Comparison of ENCODE assay signal across 17 mouse cellular contexts in the genomic region with DNA sequence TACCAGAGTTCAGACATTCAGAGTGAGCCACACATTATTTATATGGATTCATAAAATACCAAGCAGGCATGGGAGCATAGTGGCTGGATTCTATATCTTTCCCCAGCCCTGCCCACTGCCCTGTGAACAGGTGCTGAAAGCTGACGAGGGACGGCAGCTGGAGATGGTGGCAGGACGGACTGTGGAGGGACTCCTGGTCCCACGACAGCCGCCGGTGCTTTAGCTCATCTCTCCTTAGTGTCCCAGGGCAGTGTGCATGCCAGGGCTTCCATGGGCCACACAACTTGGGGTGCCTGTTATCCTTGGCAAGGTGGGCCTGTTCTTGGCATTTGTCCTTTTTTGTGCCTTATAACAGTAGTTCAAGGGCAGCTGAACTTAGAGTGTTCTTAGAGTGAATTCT. TPM values are rescaled to one million over a fixed set of nuclear protein-coding genes. Genes with fewer than 3 reads are reported as not detected.
DNase-seq lines count a peak whose midpoint lies in the region; ATAC-seq and TF ChIP-seq lines count a peak whose summit lies in the region.
"Had no signal": no experiment of that assay in that cellular context is flagged by ENCODE, and none has a peak within 500 bp of the region (broad histone marks: within the 10 kb centered on the region; RNA-seq: fewer than 3 reads in every experiment).

No protein-coding gene starts in this region.

- H3K79me3 ChIP-seq in C2C12 (ENCODE audit: low read depth) = peaks cover 88% of the 10 kb centered on the region

- H3K4me1 ChIP-seq in forebrain, postnatal 0 days (ENCODE audit: insufficient read depth) = peaks cover 6% of the 10 kb centered on the region; the same call in 1 of the 2 replicates
- no peaks in the 10 kb centered on the region; the same call in 1 of the 2 replicates for H3K4me1 ChIP-seq in forebrain, embryonic 14.5 days (ENCODE audit: control insufficient read depth, insufficient read depth, low read length)
- peaks cover 43% of the 10 kb centered on the region for H3K4me1 ChIP-seq in kidney, embryonic 16.5 days (ENCODE audit: insufficient read depth, low read length)
- H3K4me1 ChIP-seq: intestine, embryonic 15.5 days had no signal

- no peak overlapping the region for H3K4me3 ChIP-seq in forebrain, postnatal 0 days (ENCODE audit: low read depth, low read length)
- no peak overlapping the region for H3K4me3 ChIP-seq in forebrain, embryonic 14.5 days (ENCODE audit: low read depth, low read length)
- no peak overlapping the region for H3K4me3 ChIP-seq in kidney, embryonic 16.5 days (ENCODE audit: low read length)
- no peak overlapping the region for H3K4me3 ChIP-seq in C2C12 (ENCODE audit: insufficient read depth, poor library complexity, severe bottlenecking)
- H3K4me3 ChIP-seq: heart, embryonic 12.5 days; intestine, embryonic 15.5 days had no signal

- WGBS in forebrain, postnatal 0 days = 77% methylated on average over 6 of the region's 6 CpGs
- WGBS in forebrain, embryonic 14.5 days = 90% methylated on average over 6 of the region's 6 CpGs
- WGBS in kidney, embryonic 16.5 days = 45% methylated on average over 6 of the region's 6 CpGs

- no peaks in the 10 kb centered on the region for H3K36me3 ChIP-seq in forebrain, postnatal 0 days (ENCODE audit: insufficient read depth)
- H3K36me3 ChIP-seq in forebrain, embryonic 14.5 days (ENCODE audit: control insufficient read depth, insufficient read depth, low read length) = no peaks in the 10 kb centered on the region
- no peaks in the 10 kb centered on the region for H3K36me3 ChIP-seq in kidney, embryonic 16.5 days (ENCODE audit: insufficient read depth, low read length)
- peaks cover 8% of the 10 kb centered on the region for H3K36me3 ChIP-seq in C2C12 (ENCODE audit: control insufficient read depth, insufficient read depth)
- H3K36me3 ChIP-seq: heart, embryonic 12.5 days; intestine, embryonic 15.5 days had no signal

- peaks cover 100% of the 10 kb centered on the region for H3K79me2 ChIP-seq in C2C12 (ENCODE audit: control insufficient read depth, insufficient read depth)

- no peaks in the 10 kb centered on the region for H3K9me3 ChIP-seq in forebrain, postnatal 0 days (ENCODE audit: low read length)
- no peaks in the 10 kb centered on the region for H3K9me3 ChIP-seq in forebrain, embryonic 14.5 days (replicated peaks; ENCODE audit: control insufficient read depth, low read length)
- H3K9me3 ChIP-seq in kidney, embryonic 16.5 days (ENCODE audit: low read length) = no peaks in the 10 kb centered on the region
- H3K9me3 ChIP-seq: heart, embryonic 12.5 days; intestine, embryonic 15.5 days had no signal

- H3K27me3 ChIP-seq in forebrain, postnatal 0 days (ENCODE audit: insufficient read depth, low read length) = no peaks in the 10 kb centered on the region
- H3K27me3 ChIP-seq in forebrain, embryonic 14.5 days (replicated peaks; ENCODE audit: control insufficient read depth, insufficient read depth, low read length) = no peaks in the 10 kb centered on the region
- H3K27me3 ChIP-seq in kidney, embryonic 16.5 days (ENCODE audit: insufficient read depth, low read length) = no peaks in the 10 kb centered on the region
- H3K27me3 ChIP-seq in C2C12 (ENCODE audit: control insufficient read depth, insufficient read depth, insufficient read length) = no peaks in the 10 kb centered on the region
- H3K27me3 ChIP-seq: heart, embryonic 12.5 days; intestine, embryonic 15.5 days had no signal

- ATAC-seq in forebrain, postnatal 0 days = no peak
- ATAC-seq in forebrain, embryonic 14.5 days = no peak
- ATAC-seq in kidney, embryonic 16.5 days (ENCODE audit: low FRiP score, low TSS enrichment) = no peak
- ATAC-seq: intestine, embryonic 15.5 days had no signal

- DNase-seq in forebrain, postnatal 0 days = no peak
- DNase-seq in forebrain, embryonic 14.5 days (ENCODE audit: low spot score) = no peak
- DNase-seq in kidney, postnatal 10 days = no peak
- peak; percentile 31 to 38 for DNase-seq in gastrocnemius, adult 8-10 months (ENCODE audit: low spot score in 2 of 2)
- DNase-seq in embryo, embryonic 11 days = no peak
- DNase-seq in yolk sac, embryonic 10.5 days (ENCODE audit: low spot score) = no peak
- DNase-seq: B cell, adult 2 months; heart, postnatal 36 days; kidney, adult 9 months; kidney, postnatal 4 days; lung, adult 18-20 months; lung, postnatal 36 days; thymus, postnatal 14 days had no signal

- no peak for TF ChIP-seq CTCF in forebrain, postnatal 0 days (IDR thresholded peaks at IDR 0.05; ENCODE audit: low read depth)
- no peak for TF ChIP-seq CTCF in C2C12 (IDR thresholded peaks at IDR 0.05; ENCODE audit: control insufficient read depth, insufficient read depth, insufficient read length)

- 0 out of 2 replicates have a peak overlapping the region, but pooled peaks have one; percentile 7 for H3K9ac ChIP-seq in forebrain, postnatal 0 days
- H3K9ac ChIP-seq in forebrain, embryonic 14.5 days (ENCODE audit: low read length) = no peak overlapping the region
- 0 out of 2 replicates have a peak overlapping the region, but pooled peaks have one; percentile 11 for H3K9ac ChIP-seq in kidney, embryonic 16.5 days (replicated peaks; ENCODE audit: low read length)
- H3K9ac ChIP-seq: heart, embryonic 12.5 days; intestine, embryonic 15.5 days had no signal

- H3K27ac ChIP-seq in forebrain, postnatal 0 days (ENCODE audit: low read depth, low read length) = no peak overlapping the region
- no peak overlapping the region for H3K27ac ChIP-seq in forebrain, embryonic 14.5 days (ENCODE audit: low read depth, low read length)
- no peak overlapping the region for H3K27ac ChIP-seq in kidney, embryonic 16.5 days (ENCODE audit: low read length)
- H3K27ac ChIP-seq: intestine, embryonic 15.5 days had no signal

- no peak overlapping the region for H3K4me2 ChIP-seq in forebrain, postnatal 0 days (ENCODE audit: low read depth)
- no peak overlapping the region for H3K4me2 ChIP-seq in forebrain, embryonic 14.5 days (ENCODE audit: low read length)
- no peak overlapping the region for H3K4me2 ChIP-seq in kidney, embryonic 16.5 days (replicated peaks; ENCODE audit: low read depth, low read length)
- H3K4me2 ChIP-seq: heart, embryonic 12.5 days; intestine, embryonic 15.5 days had no signal

- no peak overlapping the region for H3ac ChIP-seq in C2C12 (ENCODE audit: control insufficient read depth, insufficient read length, low read depth)

TF ChIP-seq in C2C12, 6 proteins besides CTCF, POLR2A, EP300 and RAD21:
- TF ChIP-seq MAX (IDR thresholded peaks at IDR 0.05) = no peak
- peak; percentile 99 for TF ChIP-seq MYOD1 (IDR thresholded peaks at IDR 0.05; ENCODE audit: control insufficient read depth, insufficient read length, low read depth)
- TF ChIP-seq MYOG (IDR thresholded peaks at IDR 0.05; ENCODE audit: control insufficient read depth, extremely low read depth, insufficient read length) = no peak
- no peak for TF ChIP-seq USF1 (IDR thresholded peaks at IDR 0.05; ENCODE audit: low read depth)
- TF ChIP-seq CEBPB (IDR thresholded peaks at IDR 0.05; ENCODE audit: low read depth) = no peak
- no peak for TF ChIP-seq FOSL1 (IDR thresholded peaks at IDR 0.05; ENCODE audit: insufficient read depth, low read length, poor library complexity, severe bottlenecking)
TF ChIP-seq in C2C12: peak in this region for 1.

RNA-seq across cellular contexts. Expression of gene Rptor, which starts 22.8 kb away (rescaled TPM):
- 38.4 and 46.7 TPM in 2 replicates for total RNA-seq in forebrain, postnatal 0 days (2014; rRNA removed)
- polyA plus RNA-seq in forebrain, postnatal 0 days (2015; fragmentation: Nextera tagmentation; extraction: Ambion mirVana) = 5.0 and 8.0 TPM in 2 replicates
- 7.0 and 9.3 TPM in 2 replicates for polyA plus RNA-seq in forebrain, embryonic 14.5 days (2014; fragmentation: Nextera tagmentation; extraction: Ambion mirVana)
- polyA plus RNA-seq in kidney, embryonic 16.5 days (2015; fragmentation: Nextera tagmentation; extraction: Ambion mirVana) = 9.1 and 9.9 TPM in 2 replicates
- polyA plus RNA-seq in C2C12 (2012; fragmentation: generic; extraction: Trizol) = 34.8 TPM
- 10 to 100 TPM; 25.2 to 28.5 (median 26.6) TPM for total RNA-seq in gastrocnemius, adult 8-10 months (2022)

Comparison
In these comparisons a context has a peak if more than half of its experiments do, and no peak if none do; other contexts are left out.
1. DNase-seq: peak in gastrocnemius, adult 8-10 months (2 of 2); none in forebrain, postnatal 0 days (single experiment), forebrain, embryonic 14.5 days (single experiment), kidney, postnatal 10 days (single experiment), embryo, embryonic 11 days (single experiment) and yolk sac, embryonic 10.5 days (single experiment).